Mouse (Mus musculus) kidney, embryonic 16.5 days (tissue): ENCODE results near the gene Pin1rt1. TPM values are rescaled to one million over a fixed set of nuclear protein-coding genes. Genes with fewer than 3 reads are reported as not detected.

Experiments
- polyA plus RNA-seq: library from polyadenylated mRNA; unstranded; fragments of >200 nt; fragmentation: Nextera tagmentation; extraction: Ambion mirVana; gene quantifications from 2 replicates; pipeline ENCODE4 v1.2.1, GENCODE M21; 2015

Pin1rt1 gene
- polyA plus RNA-seq, 1 experiment from 2014 or later: not detected

Other genes starting within 250 kb of the Pin1rt1 start
- 11.4 and 12.1 TPM in 2 replicates for gene Hipk3, start 221.9 kb downstream of the Pin1rt1 start, polyA plus RNA-seq
- 62.9 and 74.6 TPM in 2 replicates for gene Cstf3, start 125.9 kb downstream of the Pin1rt1 start, polyA plus RNA-seq
- gene Tcp11l1, start 4.2 kb downstream of the Pin1rt1 start, polyA plus RNA-seq: 31.4 and 36.8 TPM in 2 replicates
- gene Depdc7, start 26.5 kb upstream of the Pin1rt1 start, polyA plus RNA-seq: 24.2 and 26.1 TPM in 2 replicates
- 9.0 and 10.6 TPM in 2 replicates for gene Qser1, start 100.4 kb upstream of the Pin1rt1 start, polyA plus RNA-seq
- gene Prrg4, start 133.5 kb upstream of the Pin1rt1 start, polyA plus RNA-seq: 2.5 and 2.7 TPM in 2 replicates
- gene Ccdc73, start 151.4 kb upstream of the Pin1rt1 start, polyA plus RNA-seq: 4.5 and 4.7 TPM in 2 replicates